21 mouse cellular contexts compared by ENCODE assay signal in genomic region chr1:64859826-64860225, GRCm38 (mm10).
DNase-seq lines count a peak whose midpoint lies in the region; ATAC-seq and TF ChIP-seq lines count a peak whose summit lies in the region.
"Had no signal": no experiment of that assay in that cellular context is flagged by ENCODE, and none has a peak within 500 bp of the region (broad histone marks: within the 10 kb centered on the region; RNA-seq: fewer than 3 reads in every experiment).

No protein-coding gene starts in this region.

- no peak overlapping the region for H3K4me2 ChIP-seq in liver, embryonic 13.5 days
- no peak overlapping the region for H3K4me2 ChIP-seq in liver, embryonic 12.5 days
- H3K4me2 ChIP-seq in hindbrain, embryonic 11.5 days (replicated peaks; ENCODE audit: low read depth, low read length): no peak overlapping the region
- H3K4me2 ChIP-seq: forebrain, embryonic 13.5 days; limb, embryonic 15.5 days; stomach, embryonic 15.5 days had no signal

- TF ChIP-seq POLR2A in embryonic fibroblast, embryonic 13.5 days (IDR thresholded peaks at IDR 0.05; ENCODE audit: low read depth, low read length): no peak
- TF ChIP-seq POLR2A in kidney, adult 2 months (IDR thresholded peaks at IDR 0.05; ENCODE audit: low read depth, low read length): no peak

- no peaks in the 10 kb centered on the region for H3K36me3 ChIP-seq in liver, embryonic 13.5 days
- no peaks in the 10 kb centered on the region for H3K36me3 ChIP-seq in liver, embryonic 12.5 days
- H3K36me3 ChIP-seq in kidney, adult 2 months (ENCODE audit: control insufficient read depth, insufficient read depth, low read length): no peaks in the 10 kb centered on the region
- H3K36me3 ChIP-seq in hindbrain, embryonic 11.5 days (ENCODE audit: control insufficient read depth, insufficient read depth, low read length): no peaks in the 10 kb centered on the region
- H3K36me3 ChIP-seq: limb, embryonic 15.5 days; stomach, embryonic 15.5 days had no signal

- ATAC-seq in liver, embryonic 13.5 days (ENCODE audit: low read depth): peak; percentile 54; the same call in 1 of the 2 replicates
- no peak for ATAC-seq in liver, embryonic 12.5 days
- no peak for ATAC-seq in hindbrain, embryonic 11.5 days (ENCODE audit: low FRiP score)
- ATAC-seq: forebrain, embryonic 13.5 days; hindbrain, postnatal 0 days had no signal

- WGBS in liver, embryonic 13.5 days (ENCODE audit: insufficient replicate concordance): 73% methylated on average over 5 of the region's 5 CpGs
- WGBS in liver, embryonic 12.5 days (ENCODE audit: insufficient replicate concordance): 71% methylated on average over 5 of the region's 5 CpGs
- 36% methylated on average over 5 of the region's 5 CpGs for WGBS in kidney, adult 2 months
- WGBS in hindbrain, embryonic 11.5 days: 96% methylated on average over 5 of the region's 5 CpGs

- H3K27ac ChIP-seq in liver, embryonic 13.5 days: no peak overlapping the region
- H3K27ac ChIP-seq in liver, embryonic 12.5 days: no peak overlapping the region
- H3K27ac ChIP-seq in embryonic fibroblast, embryonic 13.5 days (ENCODE audit: insufficient read depth, low read length): peak overlapping the region; percentile 87
- no peak overlapping the region for H3K27ac ChIP-seq in kidney, adult 2 months (ENCODE audit: insufficient read depth, low read depth, low read length)
- H3K27ac ChIP-seq in hindbrain, embryonic 11.5 days (ENCODE audit: low read depth, low read length): no peak overlapping the region
- H3K27ac ChIP-seq: forebrain, embryonic 13.5 days; heart, adult 2 months; hindbrain, postnatal 0 days; layer of hippocampus, adult 2 months; limb, embryonic 15.5 days; stomach, embryonic 15.5 days had no signal

- H3K9me3 ChIP-seq in liver, embryonic 13.5 days (replicated peaks): no peaks in the 10 kb centered on the region
- no peaks in the 10 kb centered on the region for H3K9me3 ChIP-seq in liver, embryonic 12.5 days (replicated peaks)
- H3K9me3 ChIP-seq in hindbrain, embryonic 11.5 days (ENCODE audit: control insufficient read depth, low read length): no peaks in the 10 kb centered on the region
- H3K9me3 ChIP-seq: forebrain, embryonic 13.5 days; limb, embryonic 15.5 days; stomach, embryonic 15.5 days had no signal

- TF ChIP-seq CTCF in embryonic fibroblast, embryonic 13.5 days (IDR thresholded peaks at IDR 0.05; ENCODE audit: borderline replicate concordance, insufficient read depth, low read length): no peak
- no peak for TF ChIP-seq CTCF in kidney, adult 2 months (conservative IDR thresholded peaks at IDR 0.05; ENCODE audit: insufficient read depth, insufficient read length, low read depth, low read length)

- H3K9ac ChIP-seq in liver, embryonic 13.5 days: no peak overlapping the region
- no peak overlapping the region for H3K9ac ChIP-seq in liver, embryonic 12.5 days
- no peak overlapping the region for H3K9ac ChIP-seq in hindbrain, embryonic 11.5 days (ENCODE audit: low read depth, low read length)
- H3K9ac ChIP-seq: forebrain, embryonic 13.5 days; limb, embryonic 15.5 days; stomach, embryonic 15.5 days had no signal

- H3K4me3 ChIP-seq in liver, embryonic 13.5 days (replicated peaks): no peak overlapping the region
- no peak overlapping the region for H3K4me3 ChIP-seq in liver, embryonic 12.5 days
- no peak overlapping the region for H3K4me3 ChIP-seq in embryonic fibroblast, embryonic 13.5 days (ENCODE audit: insufficient read depth, low read length)
- H3K4me3 ChIP-seq in kidney, adult 2 months (ENCODE audit: insufficient read depth, low read depth, low read length): no peak overlapping the region
- no peak overlapping the region for H3K4me3 ChIP-seq in hindbrain, embryonic 11.5 days (ENCODE audit: low read depth, low read length)
- H3K4me3 ChIP-seq: erythroblast, embryonic 14.5 days; forebrain, embryonic 13.5 days; heart, adult 2 months; layer of hippocampus, adult 2 months; limb, embryonic 15.5 days; stomach, embryonic 15.5 days had no signal

- no peaks in the 10 kb centered on the region; the same call in 1 of the 2 replicates for H3K4me1 ChIP-seq in liver, embryonic 13.5 days (replicated peaks)
- H3K4me1 ChIP-seq in liver, embryonic 12.5 days: no peaks in the 10 kb centered on the region
- peaks cover 2% of the 10 kb centered on the region; the same call in 1 of the 2 replicates for H3K4me1 ChIP-seq in embryonic fibroblast, embryonic 13.5 days (ENCODE audit: control insufficient read depth, insufficient read depth, low read length)
- peaks cover 9% of the 10 kb centered on the region for H3K4me1 ChIP-seq in kidney, adult 2 months (ENCODE audit: control insufficient read depth, insufficient read depth, low read length)
- no peaks in the 10 kb centered on the region for H3K4me1 ChIP-seq in hindbrain, embryonic 11.5 days (replicated peaks; ENCODE audit: control insufficient read depth, insufficient read depth, low read length)
- H3K4me1 ChIP-seq: stomach, embryonic 15.5 days had no signal

- no peak for DNase-seq in liver, embryonic 13.5 days
- peak; percentile 80 for DNase-seq in kidney, adult 2 months
- DNase-seq in kidney, postnatal 25 days: peak; percentile 35 to 57
- DNase-seq in layer of hippocampus, adult 9-11 months: no peak
- DNase-seq in hindbrain, embryonic 11.5 days (ENCODE audit: low spot score): no peak
- DNase-seq in cerebellum, postnatal 36 days: no peak
- DNase-seq: B cell, adult 2 months; cerebellum, adult 2 months; gastrocnemius, postnatal 10 days; heart, adult 2 months; lung, postnatal 4 days; right cerebral cortex, postnatal 25 days; thymus, adult 2 months had no signal

- H3K27me3 ChIP-seq in liver, embryonic 13.5 days: no peaks in the 10 kb centered on the region
- H3K27me3 ChIP-seq in liver, embryonic 12.5 days (replicated peaks): no peaks in the 10 kb centered on the region
- H3K27me3 ChIP-seq in kidney, adult 2 months (replicated peaks; ENCODE audit: control insufficient read depth, insufficient read depth, low read length): no peaks in the 10 kb centered on the region
- H3K27me3 ChIP-seq in hindbrain, embryonic 11.5 days (ENCODE audit: control insufficient read depth, insufficient read depth, low read length): no peaks in the 10 kb centered on the region
- H3K27me3 ChIP-seq: forebrain, embryonic 13.5 days; limb, embryonic 15.5 days; stomach, embryonic 15.5 days had no signal

Comparison
In these comparisons a context has a peak if more than half of its experiments do, and no peak if none do; other contexts are left out.
1. DNase-seq: peak in kidney, adult 2 months (single experiment) and kidney, postnatal 25 days (2 of 2); none in liver, embryonic 13.5 days (single experiment), layer of hippocampus, adult 9-11 months (single experiment), hindbrain, embryonic 11.5 days (single experiment) and cerebellum, postnatal 36 days (0 of 2).